8 mouse cellular contexts compared by ENCODE assay signal in genomic region chr5:140647031-140647760, GRCm38 (mm10). TPM values are rescaled to one million over a fixed set of nuclear protein-coding genes. Genes with fewer than 3 reads are reported as not detected.
DNase-seq lines count a peak whose midpoint lies in the region; ATAC-seq and TF ChIP-seq lines count a peak whose summit lies in the region.

No protein-coding gene starts in this region.

- H3K9me3 ChIP-seq in kidney, embryonic 15.5 days (replicated peaks): no peaks in the 10 kb centered on the region
- H3K9me3 ChIP-seq in intestine, postnatal 0 days (ENCODE audit: control insufficient read depth): no peaks in the 10 kb centered on the region
- no peaks in the 10 kb centered on the region for H3K9me3 ChIP-seq in neural tube, embryonic 12.5 days

- H3K4me1 ChIP-seq in kidney, embryonic 15.5 days: peaks cover 64% of the 10 kb centered on the region
- peaks cover 5% of the 10 kb centered on the region; the same call in 1 of the 2 replicates for H3K4me1 ChIP-seq in intestine, postnatal 0 days (replicated peaks; ENCODE audit: control insufficient read depth, insufficient read depth, low read length)
- peaks cover 52% of the 10 kb centered on the region for H3K4me1 ChIP-seq in neural tube, embryonic 12.5 days

- H3K36me3 ChIP-seq in kidney, embryonic 15.5 days: peaks cover 17% of the 10 kb centered on the region
- peaks cover 7% of the 10 kb centered on the region; the same call in 1 of the 2 replicates for H3K36me3 ChIP-seq in intestine, postnatal 0 days (ENCODE audit: control insufficient read depth, insufficient read depth)
- peaks cover 25% of the 10 kb centered on the region for H3K36me3 ChIP-seq in neural tube, embryonic 12.5 days

- no peak for ATAC-seq in kidney, embryonic 15.5 days (replicated peaks; ENCODE audit: low FRiP score)
- ATAC-seq in Patski: peak; percentile 34
- no peak for ATAC-seq in intestine, postnatal 0 days
- ATAC-seq in neural tube, embryonic 12.5 days (ENCODE audit: low FRiP score, low read depth): no peak
- no peak for ATAC-seq in megakaryocyte-erythroid progenitor cell, adult 5-6 weeks (replicated peaks; ENCODE audit: low FRiP score, low TSS enrichment, poor library complexity, severe bottlenecking)

- 44% methylated on average over 13 of the region's 13 CpGs for WGBS in kidney, embryonic 15.5 days
- 56% methylated on average over 13 of the region's 13 CpGs for WGBS in intestine, postnatal 0 days
- 38% methylated on average over 13 of the region's 13 CpGs for WGBS in neural tube, embryonic 12.5 days

- in situ Hi-C loops in Patski (cut with MboI; ENCODE audit: low pct_unique_long_range_greater_than_20kb): loop anchor here (25.0 kb wide), 1 partner anchor 2010 kb away; no protein-coding TSS in a partner anchor

- H3K4me2 ChIP-seq in kidney, embryonic 15.5 days: peak overlapping the region; percentile 77
- peak overlapping the region; percentile 91 for H3K4me2 ChIP-seq in intestine, postnatal 0 days (replicated peaks; ENCODE audit: low read depth)
- peak overlapping the region; percentile 96 for H3K4me2 ChIP-seq in neural tube, embryonic 12.5 days (replicated peaks)

- no peak for TF ChIP-seq CTCF in Patski (IDR thresholded peaks at IDR 0.05)
- TF ChIP-seq CTCF in intestine, postnatal 0 days (IDR thresholded peaks at IDR 0.05; ENCODE audit: low read depth): no peak

- CTCF ChIA-PET in Patski (lab: Charles Lee): interaction anchor here (0.8 to 2.0 kb wide), 2 partner anchors 12 to 107 kb away, joined by 3 to 7 read pairs; no protein-coding TSS in a partner anchor

- DNase-seq in kidney, adult 18-20 months: no peak
- DNase-seq in Patski (ENCODE audit: low read depth, low spot score): peak; percentile 59
- peak; percentile 51 to 58 for DNase-seq in cerebellum, postnatal 36 days
- no peak for DNase-seq in yolk sac, embryonic 10.5 days (ENCODE audit: low spot score)

- no peaks in the 10 kb centered on the region for H3K27me3 ChIP-seq in kidney, embryonic 15.5 days
- H3K27me3 ChIP-seq in Patski: no peaks in the 10 kb centered on the region
- no peaks in the 10 kb centered on the region for H3K27me3 ChIP-seq in intestine, postnatal 0 days (replicated peaks; ENCODE audit: control insufficient read depth, insufficient read depth, low read length)
- H3K27me3 ChIP-seq in neural tube, embryonic 12.5 days (replicated peaks): no peaks in the 10 kb centered on the region

- POLR2A ChIA-PET in Patski (lab: Charles Lee): interaction anchor here (0.9 to 1.8 kb wide), 3 partner anchors 11 to 40 kb away, joined by 3 to 11 read pairs (median 4); partner anchors contain the start of gene Lfng

- H3K27ac ChIP-seq in kidney, embryonic 15.5 days: peak overlapping the region; percentile 86
- H3K27ac ChIP-seq in intestine, postnatal 0 days (ENCODE audit: low read depth, low read length): peak overlapping the region; percentile 83; the same call in 1 of the 2 replicates
- no peak overlapping the region for H3K27ac ChIP-seq in neural tube, embryonic 12.5 days

- peak overlapping the region; percentile 82 for H3K4me3 ChIP-seq in kidney, embryonic 15.5 days (replicated peaks)
- peak overlapping the region; percentile 90 for H3K4me3 ChIP-seq in intestine, postnatal 0 days (ENCODE audit: low read depth, low read length)
- peak overlapping the region; percentile 98 for H3K4me3 ChIP-seq in neural tube, embryonic 12.5 days

- peak overlapping the region; percentile 99 for H3K9ac ChIP-seq in kidney, embryonic 15.5 days
- H3K9ac ChIP-seq in intestine, postnatal 0 days (ENCODE audit: low read depth, low read length): peak overlapping the region; percentile 92
- peak overlapping the region; percentile 99 for H3K9ac ChIP-seq in neural tube, embryonic 12.5 days

RNA-seq across cellular contexts. Expression of gene Ttyh3, which starts 1.6 kb away (rescaled TPM):
- 32.3 and 39.9 TPM in 2 replicates for polyA plus RNA-seq in kidney, embryonic 15.5 days (2015; fragmentation: Nextera tagmentation; extraction: Ambion mirVana)
- polyA plus RNA-seq in Patski (2021): 95.0 TPM
- 21.4 and 23.6 TPM in 2 replicates for polyA plus RNA-seq in intestine, postnatal 0 days (2015; fragmentation: Nextera tagmentation; extraction: Ambion mirVana)
- 79.6 and 83.3 TPM in 2 replicates for polyA plus RNA-seq in neural tube, embryonic 12.5 days (2016; fragmentation: Nextera tagmentation; extraction: Ambion mirVana)
- total RNA-seq in megakaryocyte-erythroid progenitor cell, adult 5-6 weeks (2014; fragmentation: Nextera tagmentation): 26.7 and 32.2 TPM in 2 replicates
- 5.6 and 8.6 TPM in 2 replicates for total RNA-seq in megakaryocyte-erythroid progenitor cell, adult 5-6 weeks (2017)

RNA-seq across cellular contexts. Expression of gene Lfng, which starts 40.1 kb away (rescaled TPM):
- 32.3 and 34.5 TPM in 2 replicates for polyA plus RNA-seq in kidney, embryonic 15.5 days (2015; fragmentation: Nextera tagmentation; extraction: Ambion mirVana)
- polyA plus RNA-seq in Patski (2021): 56.0 TPM
- polyA plus RNA-seq in intestine, postnatal 0 days (2015; fragmentation: Nextera tagmentation; extraction: Ambion mirVana): 7.1 and 7.3 TPM in 2 replicates
- polyA plus RNA-seq in neural tube, embryonic 12.5 days (2016; fragmentation: Nextera tagmentation; extraction: Ambion mirVana): 30.5 and 34.5 TPM in 2 replicates
- total RNA-seq in megakaryocyte-erythroid progenitor cell, adult 5-6 weeks (2014; fragmentation: Nextera tagmentation): 17.6 and 38.9 TPM in 2 replicates
- total RNA-seq in megakaryocyte-erythroid progenitor cell, adult 5-6 weeks (2017): 21.3 and 22.9 TPM in 2 replicates

RNA-seq across cellular contexts. Expression of gene Iqce, which starts 55.0 kb away (rescaled TPM):
- polyA plus RNA-seq in kidney, embryonic 15.5 days (2015; fragmentation: Nextera tagmentation; extraction: Ambion mirVana): 25.7 and 29.3 TPM in 2 replicates
- 52.6 TPM for polyA plus RNA-seq in Patski (2021)
- polyA plus RNA-seq in intestine, postnatal 0 days (2015; fragmentation: Nextera tagmentation; extraction: Ambion mirVana): 5.7 and 7.0 TPM in 2 replicates
- 20.6 and 29.5 TPM in 2 replicates for polyA plus RNA-seq in neural tube, embryonic 12.5 days (2016; fragmentation: Nextera tagmentation; extraction: Ambion mirVana)
- 23.0 and 24.6 TPM in 2 replicates for total RNA-seq in megakaryocyte-erythroid progenitor cell, adult 5-6 weeks (2014; fragmentation: Nextera tagmentation)
- total RNA-seq in megakaryocyte-erythroid progenitor cell, adult 5-6 weeks (2017): 5.6 and 13.0 TPM in 2 replicates

RNA-seq across cellular contexts. Expression of gene Brat1, which starts 57.6 kb away (rescaled TPM):
- polyA plus RNA-seq in kidney, embryonic 15.5 days (2015; fragmentation: Nextera tagmentation; extraction: Ambion mirVana): 21.5 and 25.0 TPM in 2 replicates
- polyA plus RNA-seq in Patski (2021): 22.7 TPM
- polyA plus RNA-seq in intestine, postnatal 0 days (2015; fragmentation: Nextera tagmentation; extraction: Ambion mirVana): 7.5 and 8.0 TPM in 2 replicates
- 25.2 TPM in 2 replicates for polyA plus RNA-seq in neural tube, embryonic 12.5 days (2016; fragmentation: Nextera tagmentation; extraction: Ambion mirVana)
- 24.7 and 25.7 TPM in 2 replicates for total RNA-seq in megakaryocyte-erythroid progenitor cell, adult 5-6 weeks (2014; fragmentation: Nextera tagmentation)
- total RNA-seq in megakaryocyte-erythroid progenitor cell, adult 5-6 weeks (2017): 14.9 and 15.7 TPM in 2 replicates

Comparison
In these comparisons a context has a peak if more than half of its experiments do, and no peak if none do; other contexts are left out.
1. DNase-seq: peak in Patski (single experiment) and cerebellum, postnatal 36 days (2 of 2); none in kidney, adult 18-20 months (single experiment) and yolk sac, embryonic 10.5 days (single experiment).
2. Peak in every context shown above with its lines, with median percentiles within 50 percentile points of each other: H3K4me2 ChIP-seq, H3K4me3 ChIP-seq and H3K9ac ChIP-seq.